Mouse (Mus musculus) ES-Bruce4 (cell line): ENCODE results near the gene Grn.

Experiments
- EP300 ChIP-seq: IDR thresholded peaks from 2 replicates; pipeline ENCODE4 v1.6.1; 2011; ENCODE audit warnings: low read depth, low read length; ENCODE audit not compliant: insufficient read depth
- POLR2A ChIP-seq: IDR thresholded peaks from one replicate; pipeline ENCODE4 v1.8.1; 2011; ENCODE audit warnings: low read length; ENCODE audit not compliant: insufficient read depth

- no peak for TF ChIP-seq EP300
- no peak for TF ChIP-seq POLR2A
These were observed 31.0 kb upstream of the Grn start for GRCm38 (mm10) chr11:102399107-102399506.
